Mouse (Mus musculus) layer of hippocampus, adult 11-12 months (tissue): ENCODE measurements around the gene Car12.

Experiments
- DNase-seq: peaks from one replicate; pipeline ENCODE4 v3.0.0; 2022; ENCODE audit warnings: low spot score

Gene Car12

DNA sequence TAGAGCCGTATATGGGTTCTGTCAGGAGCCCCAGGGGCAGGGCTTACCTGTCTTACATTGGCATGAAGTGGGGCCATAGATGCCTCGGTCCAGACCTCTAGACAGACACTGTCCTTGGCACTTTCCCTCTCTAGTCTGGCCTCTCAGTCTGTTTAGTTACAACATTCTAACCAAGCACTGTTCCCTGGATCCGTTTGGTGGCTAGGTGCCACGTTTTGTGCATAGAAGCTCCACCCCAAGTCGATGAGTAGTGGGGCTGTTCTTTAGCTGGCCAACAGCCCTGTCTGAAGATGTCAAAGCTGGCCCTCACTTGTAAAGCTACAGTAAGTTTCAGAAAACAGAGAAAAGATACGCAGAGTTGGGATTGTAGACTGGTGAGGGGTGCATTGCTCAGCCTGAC, 2.9 kb upstream of the Car12 start:
- DNase-seq: no peak

DNA sequence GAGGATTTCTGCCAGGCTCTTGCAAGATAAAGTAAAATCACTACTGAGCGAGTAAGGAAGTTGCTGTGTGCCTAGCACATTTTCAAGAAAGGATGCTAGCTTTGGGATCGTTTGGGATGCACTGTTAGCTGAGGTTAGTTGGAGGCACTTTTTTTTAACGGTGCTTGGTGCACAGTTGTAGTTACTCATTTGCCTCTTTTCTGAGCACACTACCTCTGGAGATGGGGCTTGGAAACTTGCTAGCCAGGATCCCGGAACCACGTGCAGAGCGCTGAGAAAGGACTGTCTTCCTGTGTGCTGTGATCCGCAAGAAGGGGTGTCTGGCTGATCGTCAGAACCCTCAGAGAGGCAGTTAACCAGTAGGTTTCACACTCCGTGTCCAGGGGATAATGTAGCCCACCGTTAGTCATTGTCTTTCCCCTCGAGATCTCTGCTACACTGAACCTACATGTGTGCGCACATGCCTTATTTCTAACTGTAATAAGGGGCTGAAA, 583 bp downstream of the Car12 start:
- DNase-seq: no peak

GRCm38 (mm10) chr9:66715361-66715760, 1.9 kb downstream of the Car12 start:
- no peak for DNase-seq

DNA sequence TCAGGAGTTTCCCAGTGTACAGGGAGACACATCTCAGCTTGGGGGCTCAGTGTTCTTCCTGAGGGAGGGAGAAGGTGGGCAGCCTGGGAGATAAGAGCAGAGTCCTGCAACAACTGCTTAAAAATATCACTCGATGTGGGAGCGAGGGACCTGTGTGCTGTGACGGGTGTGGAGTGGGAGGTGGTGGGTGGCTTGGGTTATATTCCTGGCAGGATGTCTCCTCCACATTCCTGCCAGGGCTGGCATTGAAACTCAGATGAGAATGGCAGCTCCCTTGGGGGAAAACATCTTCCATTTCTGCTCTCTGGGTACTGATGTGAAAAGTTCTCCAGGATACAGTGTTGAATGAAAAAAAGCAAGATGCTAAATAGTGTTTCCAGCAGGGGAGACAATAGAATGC, 3.0 kb downstream of the Car12 start:
- peak; percentile 54 for DNase-seq

DNA sequence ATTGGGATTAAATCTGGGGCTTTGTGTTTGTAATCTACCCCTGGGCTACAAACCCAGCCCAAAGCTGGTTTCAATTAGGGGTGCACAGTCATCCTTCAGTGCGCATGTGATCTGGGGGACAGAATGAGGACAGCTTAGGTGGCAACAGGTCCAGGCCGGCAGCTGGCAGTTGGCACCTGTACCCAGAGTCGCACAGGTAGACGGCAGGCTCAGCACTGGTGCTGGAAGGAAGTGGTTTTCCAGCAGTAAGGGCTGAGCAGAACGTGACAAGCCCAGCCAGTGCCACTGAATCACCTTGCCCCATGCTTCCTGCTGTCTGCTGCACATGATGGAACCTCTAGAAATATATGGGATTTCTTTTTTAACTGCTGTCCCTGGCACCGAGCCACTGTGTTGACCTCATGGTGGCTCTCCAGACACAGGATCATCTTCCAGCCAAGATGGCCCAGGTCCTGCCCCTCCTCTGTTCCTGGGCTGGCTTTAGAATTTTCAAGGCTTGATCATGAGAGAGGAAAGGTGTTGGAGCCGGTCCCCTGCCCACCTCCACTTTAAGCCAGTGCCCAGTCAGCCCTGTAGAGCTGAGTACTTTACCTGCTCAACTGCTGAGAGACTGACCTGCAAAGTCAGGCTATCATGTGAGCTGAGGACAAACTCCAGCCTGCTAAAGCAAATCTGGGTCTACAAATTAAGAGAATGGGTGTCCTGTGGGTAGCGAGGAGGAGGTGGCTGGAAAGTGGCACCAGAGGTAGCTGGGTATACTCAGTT, 7.4 kb downstream of the Car12 start:
- no peak for DNase-seq

GRCm38 (mm10) chr9:66722187-66722868, 8.8 kb downstream of the Car12 start:
- DNase-seq: no peak

- no peak for DNase-seq
Observed at GRCm38 (mm10) chr9:66722869-66723272, 9.4 kb downstream of the Car12 start.

DNA sequence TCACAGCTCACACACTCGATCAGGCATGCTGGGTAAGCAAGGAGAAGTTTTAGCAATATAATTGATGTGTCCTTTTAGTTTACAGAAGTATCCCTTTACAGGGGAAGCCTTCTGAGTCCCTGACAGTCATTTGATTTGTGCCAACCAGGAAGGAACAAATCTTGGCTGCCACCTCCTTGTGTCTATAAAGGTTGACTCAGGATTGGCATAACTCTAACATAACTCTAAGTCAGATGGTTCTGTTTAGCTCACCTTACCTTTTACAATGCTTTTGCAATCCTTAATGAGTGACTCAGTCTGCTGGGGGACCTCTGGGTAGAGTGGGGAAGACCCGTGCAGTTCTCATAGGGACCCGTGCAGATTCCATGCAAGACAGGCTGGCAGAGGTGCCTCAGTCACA, 12.1 kb downstream of the Car12 start:
- DNase-seq: no peak

DNA sequence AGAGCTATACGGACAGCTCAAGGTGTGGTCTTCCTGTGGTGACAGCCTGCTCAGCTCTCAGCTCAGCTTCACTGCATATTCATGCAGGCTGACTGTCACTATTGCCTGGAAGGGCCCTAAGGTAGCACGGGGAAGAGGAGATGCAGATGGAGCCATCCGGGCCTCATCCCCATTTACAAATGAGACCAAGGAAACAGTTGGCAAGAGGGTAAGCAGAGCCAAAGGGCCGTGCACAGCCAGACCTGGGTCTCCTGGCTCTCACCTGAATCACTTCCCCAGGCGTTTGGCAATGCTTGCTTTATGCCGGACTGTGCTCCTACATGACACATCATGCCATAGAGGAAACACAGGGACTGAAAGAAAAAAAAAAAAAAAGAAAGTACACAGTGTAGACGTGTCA, 13.8 kb downstream of the Car12 start:
- no peak for DNase-seq

GRCm38 (mm10) chr9:66730556-66730955, 17.1 kb downstream of the Car12 start:
- no peak for DNase-seq

DNA sequence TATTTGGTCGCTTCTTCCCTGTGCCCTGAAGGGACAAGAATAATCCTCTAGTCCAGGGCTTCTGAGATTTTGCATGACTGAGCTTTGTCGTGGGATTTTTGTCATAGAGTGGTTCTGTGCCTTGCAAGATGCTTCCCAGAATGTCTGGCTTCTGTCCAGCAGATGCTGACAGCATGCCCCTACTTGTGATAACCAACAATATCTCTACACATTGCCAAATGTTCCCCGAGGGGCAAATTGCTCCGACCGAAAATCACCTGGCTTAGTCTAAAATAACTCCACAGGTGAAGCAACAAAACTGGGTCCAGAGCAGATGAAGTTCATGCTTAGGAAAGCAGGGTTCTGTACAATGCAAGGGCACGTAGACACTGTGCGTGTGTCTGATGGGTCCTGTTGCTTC, 17.8 kb downstream of the Car12 start:
- DNase-seq: no peak

GRCm38 (mm10) chr9:66732791-66733691, 19.6 kb downstream of the Car12 start:
- DNase-seq: peak; percentile 73

DNA sequence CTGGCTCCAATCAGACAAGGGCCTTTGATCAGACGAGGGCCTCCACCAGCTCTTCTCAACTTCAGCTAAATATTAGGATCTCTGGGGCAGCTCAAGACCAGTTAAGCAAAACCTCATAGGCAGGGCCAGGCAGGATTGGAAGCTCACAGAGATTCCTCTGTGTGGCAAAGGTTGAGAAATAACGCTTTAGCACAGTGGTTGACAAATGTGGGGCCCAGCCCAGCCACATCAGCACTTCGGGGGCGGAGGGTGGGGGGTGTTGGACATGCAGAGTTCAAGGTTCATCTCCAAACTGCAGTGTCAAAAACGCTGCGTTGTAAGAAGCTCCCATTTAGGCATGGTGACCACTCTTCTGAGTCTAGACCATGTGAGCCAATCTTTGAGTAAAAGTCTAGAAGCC, 21.1 kb downstream of the Car12 start:
- no peak for DNase-seq

GRCm38 (mm10) chr9:66735122-66735521, 21.6 kb downstream of the Car12 start:
- DNase-seq: no peak

DNA sequence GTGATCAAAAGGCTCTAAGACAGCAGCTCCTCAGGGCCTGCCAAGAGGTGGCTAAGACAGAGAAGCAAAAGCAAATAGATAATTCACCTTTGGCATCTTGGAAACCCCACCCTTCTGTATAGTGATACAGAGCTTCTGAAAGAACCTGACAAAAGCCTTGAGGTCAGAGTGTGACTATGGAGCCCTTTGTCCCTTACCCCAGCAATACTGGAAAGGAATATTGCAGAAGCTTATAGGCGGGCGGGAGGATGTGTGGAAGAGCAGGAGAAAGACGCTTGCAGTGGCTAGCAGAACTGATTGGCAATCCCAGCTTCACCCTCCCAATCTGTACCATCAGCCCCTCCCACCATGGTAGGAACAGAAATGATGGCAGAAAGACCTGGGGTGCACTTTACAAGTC, 22.5 kb downstream of the Car12 start:
- no peak for DNase-seq

DNA sequence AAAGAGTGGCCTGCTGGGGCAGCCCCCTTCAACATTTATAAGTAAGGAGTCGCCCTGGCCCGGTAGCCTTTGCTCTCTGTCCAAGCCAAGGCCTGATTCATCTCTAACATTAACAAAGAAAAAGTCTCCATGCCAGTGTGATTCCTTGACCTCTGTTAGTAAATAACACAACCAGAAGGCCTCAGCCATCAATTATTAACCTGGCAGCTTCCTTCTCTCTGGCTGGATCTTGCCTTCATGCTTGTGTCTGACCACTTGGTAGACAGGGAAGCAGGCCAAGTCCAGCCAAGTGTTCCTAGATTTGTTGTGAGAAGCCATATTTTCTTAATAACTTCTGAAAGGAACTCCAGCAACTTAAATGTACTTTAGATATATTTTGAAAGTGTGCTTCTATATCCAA, 23.1 kb downstream of the Car12 start:
- DNase-seq: no peak

- DNase-seq: no peak
Observed at GRCm38 (mm10) chr9:66739516-66739915, 26.0 kb downstream of the Car12 start.

DNA sequence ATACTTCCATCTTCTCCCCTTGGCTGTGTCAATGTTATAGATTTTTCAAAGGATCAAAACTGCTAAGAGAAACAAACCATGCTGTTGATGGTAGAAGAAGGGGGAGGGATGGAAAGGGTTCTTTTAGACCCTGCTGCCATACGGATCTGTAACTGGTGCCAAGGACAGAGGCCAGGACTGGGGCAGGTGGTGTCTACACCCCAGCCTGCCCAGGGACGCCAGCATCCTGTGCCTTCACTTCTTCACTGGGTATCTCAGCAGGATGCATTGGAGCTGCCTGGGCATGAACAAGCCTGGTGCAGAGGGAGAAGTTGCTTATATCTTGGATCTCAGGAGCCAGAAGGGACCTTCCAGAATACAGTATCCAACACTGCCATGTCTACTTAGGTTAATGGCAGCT, 31.0 kb downstream of the Car12 start:
- DNase-seq: no peak

- DNase-seq: no peak
Observed at GRCm38 (mm10) chr9:66748390-66748789, 34.9 kb downstream of the Car12 start.

- DNase-seq: no peak
Observed at GRCm38 (mm10) chr9:66752849-66753248, 39.4 kb downstream of the Car12 start.

DNA sequence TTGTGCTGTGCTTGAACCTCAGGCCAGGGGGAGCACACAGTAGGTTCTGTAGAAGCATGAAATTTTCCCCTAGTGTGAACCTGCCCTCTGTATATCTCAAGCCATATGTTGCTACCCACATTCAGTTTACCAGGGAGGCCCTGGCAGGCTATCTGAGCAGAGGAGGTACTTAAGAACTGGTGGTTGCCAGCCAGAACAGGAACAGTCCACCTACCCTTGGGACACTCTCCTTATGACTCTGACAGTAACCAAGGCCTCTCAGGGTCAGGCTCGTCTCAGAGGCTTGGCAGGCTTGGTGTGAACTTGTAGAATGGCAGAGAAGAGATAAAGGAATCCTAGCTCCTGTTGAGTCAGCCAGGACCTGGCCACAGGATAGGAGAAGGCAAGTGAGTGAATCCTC, 47.5 kb downstream of the Car12 start:
- no peak for DNase-seq

DNA sequence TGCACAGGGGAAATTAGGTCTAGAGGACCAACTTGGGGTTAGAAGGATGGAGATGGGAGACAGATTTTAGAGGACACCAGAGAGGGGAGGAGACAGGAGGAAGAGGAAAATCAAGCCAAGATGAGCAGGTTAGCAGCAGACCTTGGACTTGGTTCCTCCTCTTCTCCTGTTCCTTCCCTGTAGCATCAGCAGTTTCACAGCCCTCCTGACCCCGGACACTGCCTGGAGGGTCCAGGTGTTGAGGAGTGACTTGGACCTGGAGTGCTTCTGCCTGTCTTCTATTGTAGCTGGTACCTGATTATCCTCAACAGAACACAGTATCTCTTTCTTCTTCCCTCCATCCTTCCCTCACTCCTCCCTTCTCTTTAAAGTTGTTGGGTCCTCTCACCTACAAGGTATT, 55.2 kb downstream of the Car12 start:
- no peak for DNase-seq

DNA sequence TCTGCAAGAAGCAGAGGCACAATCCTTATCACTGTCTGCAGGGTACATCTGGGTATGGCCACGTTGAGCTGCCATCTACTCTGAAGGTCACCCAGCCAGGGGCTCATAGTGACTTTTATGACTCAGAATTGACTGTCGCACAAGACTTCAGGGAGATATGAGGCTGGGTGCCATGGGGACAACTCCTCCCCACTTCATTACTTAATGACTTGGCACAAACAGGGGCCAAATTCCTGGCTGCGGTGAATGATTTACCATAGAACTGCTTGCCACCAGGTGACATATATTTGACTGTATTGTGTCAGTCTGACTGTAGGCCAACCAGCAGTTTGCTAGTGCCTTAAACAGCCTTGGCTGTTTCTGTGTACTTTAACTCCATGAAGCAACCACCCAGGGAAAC, 55.8 kb downstream of the Car12 start:
- no peak for DNase-seq
